Mouse (Mus musculus): ENCODE data around the gene Arsj. TPM values are rescaled to one million over a fixed set of nuclear protein-coding genes. Genes with fewer than 3 reads are reported as not detected.

Arsj gene
- total and polyA plus RNA-seq, 3 experiments = not detected

- dilution Hi-C loops (cut with MboI; ENCODE audit: extremely low pct_ligation_motif_present, extremely low pct_unique_long_range_greater_than_20kb, low sequenced_read_pairs) (no loop called here), in situ Hi-C loops (cut with MboI; ENCODE audit: low pct_ligation_motif_present, low pct_unique_long_range_greater_than_20kb, low sequenced_read_pairs) (no loop called here)
- H3K4me1 ChIP-seq (ENCODE audit: control insufficient read depth in 1 of 2, insufficient read depth in 2 of 2) = no peaks in the 10 kb centered on the region
- H3K4me3 ChIP-seq (replicated peaks in 1 of 3; ENCODE audit: low read depth in 2 of 3, low read length in 2 of 3, poor library complexity in 1 of 3) = no peak overlapping the region
- no peak overlapping the region for H3K9ac ChIP-seq (ENCODE audit: insufficient read depth, low read depth)
- no peaks in the 10 kb centered on the region for H3K27me3 ChIP-seq (replicated peaks)
- TF ChIP-seq JUND (conservative IDR thresholded peaks at IDR 0.05; ENCODE audit: low read depth, low read length) = no peak
- TF ChIP-seq ELF1 (IDR thresholded peaks at IDR 0.05; ENCODE audit: low read depth, low read length) = no peak
- no peak for TF ChIP-seq UBTF (IDR thresholded peaks at IDR 0.05; ENCODE audit: low read depth, low read length)
- TF ChIP-seq MAX (IDR thresholded peaks at IDR 0.05; ENCODE audit: low read length) = no peak
- TF ChIP-seq E2F4 (IDR thresholded peaks at IDR 0.05; ENCODE audit: insufficient replicate concordance, low read depth, low read length) = no peak
- no peak for TF ChIP-seq PAX5 (IDR thresholded peaks at IDR 0.05; ENCODE audit: low read length)
- no peak for TF ChIP-seq ZMIZ1 (IDR thresholded peaks at IDR 0.05; ENCODE audit: low read depth, low read length)
- H3K27ac ChIP-seq (ENCODE audit: insufficient read depth, low read depth) = no peak overlapping the region
- H3K79me2 ChIP-seq (replicated peaks; ENCODE audit: control insufficient read depth, extremely low read depth, insufficient read depth, poor library complexity, severe bottlenecking) = no peaks in the 10 kb centered on the region
- H3K4me2 ChIP-seq (ENCODE audit: insufficient read depth, low read depth, poor library complexity, severe bottlenecking) = no peak overlapping the region
- DNase-seq (ENCODE audit: extremely low read depth) = no peak
- no peaks in the 10 kb centered on the region for H3K36me3 ChIP-seq (replicated peaks in 1 of 2; ENCODE audit: control insufficient read depth in 1 of 2, insufficient read depth in 1 of 2, low read length in 1 of 2)
- H3K9me3 ChIP-seq (replicated peaks; ENCODE audit: low read length) = no peaks in the 10 kb centered on the region
These were observed 34.0 kb downstream of the Arsj start for GRCm38 (mm10) chr3:126397451-126397850.

- no peak overlapping the region for H3K27ac ChIP-seq (ENCODE audit: insufficient read depth, low read depth)
- H3K9me3 ChIP-seq (replicated peaks; ENCODE audit: low read length) = no peaks in the 10 kb centered on the region
- H3K4me1 ChIP-seq (ENCODE audit: control insufficient read depth in 1 of 2, insufficient read depth in 2 of 2) = no peaks in the 10 kb centered on the region
- H3K4me3 ChIP-seq (replicated peaks in 1 of 3; ENCODE audit: low read depth in 2 of 3, low read length in 2 of 3, poor library complexity in 1 of 3) = no peak overlapping the region
- in situ Hi-C loops (cut with MboI; ENCODE audit: low pct_ligation_motif_present, low pct_unique_long_range_greater_than_20kb, low sequenced_read_pairs) = no loop called here
- H3K36me3 ChIP-seq (replicated peaks in 1 of 2; ENCODE audit: control insufficient read depth in 1 of 2, insufficient read depth in 1 of 2, low read length in 1 of 2) = no peaks in the 10 kb centered on the region
- no peaks in the 10 kb centered on the region for H3K27me3 ChIP-seq (replicated peaks)
- no peaks in the 10 kb centered on the region for H3K79me2 ChIP-seq (replicated peaks; ENCODE audit: control insufficient read depth, extremely low read depth, insufficient read depth, poor library complexity, severe bottlenecking)
- DNase-seq (ENCODE audit: extremely low read depth) = no peak
- H3K9ac ChIP-seq (ENCODE audit: insufficient read depth, low read depth) = no peak overlapping the region
- dilution Hi-C loops (cut with MboI; ENCODE audit: extremely low pct_ligation_motif_present, extremely low pct_unique_long_range_greater_than_20kb, low sequenced_read_pairs) = no loop called here
- no peak for TF ChIP-seq PAX5 (IDR thresholded peaks at IDR 0.05; ENCODE audit: low read length)
- no peak for TF ChIP-seq POLR2AphosphoS2 (IDR thresholded peaks at IDR 0.05; ENCODE audit: low read depth, low read length)
- no peak overlapping the region for H3K4me2 ChIP-seq (ENCODE audit: insufficient read depth, low read depth, poor library complexity, severe bottlenecking)
These were observed 34.6 kb downstream of the Arsj start for GRCm38 (mm10) chr3:126397985-126398630.

GRCm38 (mm10) chr3:126400726-126401125, 37.2 kb downstream of the Arsj start:
- Histone ChIP-seq H3K79me2 (replicated peaks; ENCODE audit: control insufficient read depth, extremely low read depth, insufficient read depth, poor library complexity, severe bottlenecking) (no peaks in the 10 kb centered on the region), H3K36me3 (replicated peaks in 1 of 2; ENCODE audit: control insufficient read depth in 1 of 2, insufficient read depth in 1 of 2, low read length in 1 of 2) (no peaks in the 10 kb centered on the region), H3K27ac (ENCODE audit: insufficient read depth, low read depth) (no peak overlapping the region), H3K9ac (ENCODE audit: insufficient read depth, low read depth) (no peak overlapping the region), H3K4me3 (replicated peaks in 1 of 3; ENCODE audit: low read depth in 2 of 3, low read length in 2 of 3, poor library complexity in 1 of 3) (no peak overlapping the region), H3K4me1 (ENCODE audit: control insufficient read depth in 1 of 2, insufficient read depth in 2 of 2) (no peaks in the 10 kb centered on the region), H3K27me3 (replicated peaks) (no peaks in the 10 kb centered on the region), H3K4me2 (ENCODE audit: insufficient read depth, low read depth, poor library complexity, severe bottlenecking) (no peak overlapping the region), H3K9me3 (replicated peaks; ENCODE audit: low read length) (no peaks in the 10 kb centered on the region)
- no peak for TF ChIP-seq MAFK (IDR thresholded peaks at IDR 0.05; ENCODE audit: insufficient replicate concordance, low read length)
- TF ChIP-seq ZC3H11A (IDR thresholded peaks at IDR 0.05; ENCODE audit: low read depth, low read length) = no peak
- TF ChIP-seq POLR2A (IDR thresholded peaks at IDR 0.05; ENCODE audit: low read depth, low read length) = no peak
- TF ChIP-seq KAT2A (IDR thresholded peaks at IDR 0.05; ENCODE audit: insufficient replicate concordance, low read length) = no peak
- TF ChIP-seq NELFE (IDR thresholded peaks at IDR 0.05; ENCODE audit: low read depth, low read length) = no peak
- TF ChIP-seq USF2 (conservative IDR thresholded peaks at IDR 0.05; ENCODE audit: low read depth, low read length) = no peak
- no peak for TF ChIP-seq CHD2 (IDR thresholded peaks at IDR 0.05; ENCODE audit: low read length)
- no peak for TF ChIP-seq MYC (IDR thresholded peaks at IDR 0.05; ENCODE audit: low read depth, low read length)
- no peak for TF ChIP-seq CTCF (conservative IDR thresholded peaks at IDR 0.05 in 1 of 2, IDR thresholded peaks at IDR 0.05 in 1 of 2; ENCODE audit: low read depth in 2 of 2, low read length in 2 of 2)
- TF ChIP-seq ETS1 (conservative IDR thresholded peaks at IDR 0.05; ENCODE audit: low read depth, low read length) = no peak
- TF ChIP-seq TCF12 (IDR thresholded peaks at IDR 0.05; ENCODE audit: low read depth, low read length) = no peak
- TF ChIP-seq ZMIZ1 (IDR thresholded peaks at IDR 0.05; ENCODE audit: low read depth, low read length) = no peak
- no peak for TF ChIP-seq SIN3A (IDR thresholded peaks at IDR 0.05; ENCODE audit: low read length)
- TF ChIP-seq MXI1 (IDR thresholded peaks at IDR 0.05; ENCODE audit: low read depth, low read length) = no peak
- TF ChIP-seq POLR2AphosphoS2 (IDR thresholded peaks at IDR 0.05; ENCODE audit: low read depth, low read length) = no peak
- in situ Hi-C loops (cut with MboI; ENCODE audit: low pct_ligation_motif_present, low pct_unique_long_range_greater_than_20kb, low sequenced_read_pairs) = loop anchor here (25.0 kb wide), 1 partner anchor 388 kb away; no protein-coding TSS in a partner anchor
- DNase-seq (ENCODE audit: extremely low read depth) = no peak
- dilution Hi-C loops (cut with MboI; ENCODE audit: extremely low pct_ligation_motif_present, extremely low pct_unique_long_range_greater_than_20kb, low sequenced_read_pairs) = no loop called here

All from CH12.LX (cell line).